ENCODE assay signal across 24 mouse cellular contexts in genomic region chr17:32631936-32632335, GRCm38 (mm10). TPM values are rescaled to one million over a fixed set of nuclear protein-coding genes. Genes with fewer than 3 reads are reported as not detected.
"Had no signal": no experiment of that assay in that cellular context is flagged by ENCODE, and none has a peak within 500 bp of the region (broad histone marks: within the 10 kb centered on the region; RNA-seq: fewer than 3 reads in every experiment).

No protein-coding gene starts in this region.

- H3K4me2 ChIP-seq: kidney, embryonic 15.5 days; liver, embryonic 13.5 days; midbrain, embryonic 11.5 days had no signal

- H3K9ac ChIP-seq: kidney, embryonic 15.5 days; liver, embryonic 13.5 days had no signal

- H3K27me3 ChIP-seq: kidney, embryonic 15.5 days; liver, embryonic 13.5 days had no signal

- H3K9me3 ChIP-seq: kidney, embryonic 15.5 days; liver, embryonic 13.5 days had no signal

- H3K4me3 ChIP-seq: kidney, embryonic 15.5 days; liver, embryonic 13.5 days had no signal

- H3K36me3 ChIP-seq: kidney, embryonic 15.5 days; liver, embryonic 13.5 days had no signal

- DNase-seq: kidney, adult 2 months; kidney, postnatal 10 days; kidney, postnatal 36 days; layer of hippocampus, adult 9-11 months; liver, embryonic 13.5 days; lung, adult 2 months; lung, postnatal 14 days; lung, postnatal 4 days; midbrain, embryonic 14.5 days; thymus, postnatal 25 days had no signal

- H3K27ac ChIP-seq: kidney, embryonic 15.5 days; liver, embryonic 13.5 days had no signal

RNA-seq across cellular contexts. Expression of gene Cyp4f37, which starts 10.8 kb away (rescaled TPM):
- polyA plus RNA-seq: kidney, embryonic 15.5 days; limb, embryonic 11.5 days; limb, embryonic 14.5 days; liver, adult 2 months; liver, embryonic 13.5 days; liver, embryonic 16.5 days; lung, embryonic 16.5 days; midbrain, embryonic 11.5 days; midbrain, postnatal 0 days; neural tube, embryonic 11.5 days; small intestine, adult 2 months; stomach, embryonic 14.5 days; thymus, postnatal 0 days had no signal

RNA-seq across cellular contexts. Expression of gene Cyp4f40, which starts 26.8 kb away (rescaled TPM):
- polyA plus RNA-seq: kidney, adult 2 months; kidney, embryonic 15.5 days; limb, embryonic 11.5 days; limb, embryonic 14.5 days; liver, adult 2 months; liver, embryonic 13.5 days; midbrain, embryonic 11.5 days; midbrain, embryonic 14.5 days; neural tube, embryonic 11.5 days; neural tube, embryonic 14.5 days; spleen, adult 2 months; thymus, postnatal 0 days had no signal

RNA-seq across cellular contexts. Expression of gene Cyp4f15, which starts 53.5 kb away (rescaled TPM):
- polyA plus RNA-seq: lung, embryonic 16.5 days; stomach, embryonic 14.5 days; thymus, postnatal 0 days had no signal
